Mouse (Mus musculus): Measurements from ENCODE around the gene Bche. TPM values are rescaled to one million over a fixed set of nuclear protein-coding genes. Genes with fewer than 3 reads are reported as not detected.

Bche gene
- polyA plus RNA-seq, 1 experiment = 0.94 TPM

- Histone ChIP-seq H3K27ac (ENCODE audit: insufficient read depth, low read depth, low read length) (no peak overlapping the region), H3K4me1 (ENCODE audit: control insufficient read depth, insufficient read depth, low read length) (no peaks in the 10 kb centered on the region), H3K27me3 (replicated peaks; ENCODE audit: control insufficient read depth, insufficient read depth, low read length) (no peaks in the 10 kb centered on the region), H3K36me3 (ENCODE audit: control insufficient read depth, insufficient read depth, low read length) (no peaks in the 10 kb centered on the region), H3K4me3 (ENCODE audit: insufficient read depth, low read depth, low read length) (no peak overlapping the region)
- TF ChIP-seq CTCF (conservative IDR thresholded peaks at IDR 0.05; ENCODE audit: insufficient read depth, insufficient read length, low read depth, low read length) (no peak), POLR2A (IDR thresholded peaks at IDR 0.05; ENCODE audit: low read depth, low read length) (no peak)
- WGBS = 95% methylated on average over 3 of the region's 3 CpGs
- DNase-seq = no peak
Measured at GRCm38 (mm10) chr3:73667245-73668131, 40.7 kb downstream of the Bche start.

GRCm38 (mm10) chr3:73650281-73650680 is 57.9 kb downstream of the Bche start:
- Histone ChIP-seq H3K4me1 (ENCODE audit: control insufficient read depth, insufficient read depth, low read length) (no peaks in the 10 kb centered on the region), H3K27ac (ENCODE audit: insufficient read depth, low read depth, low read length) (no peak overlapping the region), H3K27me3 (replicated peaks; ENCODE audit: control insufficient read depth, insufficient read depth, low read length) (no peaks in the 10 kb centered on the region), H3K4me3 (ENCODE audit: insufficient read depth, low read depth, low read length) (no peak overlapping the region), H3K36me3 (ENCODE audit: control insufficient read depth, insufficient read depth, low read length) (no peaks in the 10 kb centered on the region)
- TF ChIP-seq POLR2A (IDR thresholded peaks at IDR 0.05; ENCODE audit: low read depth, low read length) = no peak
- no peak for TF ChIP-seq CTCF (conservative IDR thresholded peaks at IDR 0.05; ENCODE audit: insufficient read depth, insufficient read length, low read depth, low read length)
- DNase-seq = no peak

GRCm38 (mm10) chr3:73647064-73647463 is 61.2 kb downstream of the Bche start:
- no peaks in the 10 kb centered on the region for H3K36me3 ChIP-seq (ENCODE audit: control insufficient read depth, insufficient read depth, low read length)
- no peaks in the 10 kb centered on the region for H3K27me3 ChIP-seq (replicated peaks; ENCODE audit: control insufficient read depth, insufficient read depth, low read length)
- H3K4me3 ChIP-seq (ENCODE audit: insufficient read depth, low read depth, low read length) = no peak overlapping the region
- 84% methylated on average over 2 of the region's 2 CpGs for WGBS
- DNase-seq = no peak
- no peak overlapping the region for H3K27ac ChIP-seq (ENCODE audit: insufficient read depth, low read depth, low read length)
- H3K4me1 ChIP-seq (ENCODE audit: control insufficient read depth, insufficient read depth, low read length) = no peaks in the 10 kb centered on the region
- no peak for TF ChIP-seq POLR2A (IDR thresholded peaks at IDR 0.05; ENCODE audit: low read depth, low read length)

GRCm38 (mm10) chr3:73611421-73611820 is 96.8 kb downstream of the Bche start:
- WGBS = 77% methylated on average over 2 of the region's 2 CpGs
- no peaks in the 10 kb centered on the region for H3K36me3 ChIP-seq (ENCODE audit: control insufficient read depth, insufficient read depth, low read length)
- no peaks in the 10 kb centered on the region for H3K27me3 ChIP-seq (replicated peaks; ENCODE audit: control insufficient read depth, insufficient read depth, low read length)
- no peak for DNase-seq
- H3K27ac ChIP-seq (ENCODE audit: insufficient read depth, low read depth, low read length) = no peak overlapping the region
- TF ChIP-seq POLR2A (IDR thresholded peaks at IDR 0.05; ENCODE audit: low read depth, low read length) (no peak), CTCF (conservative IDR thresholded peaks at IDR 0.05; ENCODE audit: insufficient read depth, insufficient read length, low read depth, low read length) (no peak)
- no peak overlapping the region for H3K4me3 ChIP-seq (ENCODE audit: insufficient read depth, low read depth, low read length)
- H3K4me1 ChIP-seq (ENCODE audit: control insufficient read depth, insufficient read depth, low read length) = no peaks in the 10 kb centered on the region

- Histone ChIP-seq H3K27ac (ENCODE audit: insufficient read depth, low read depth, low read length) (no peak overlapping the region), H3K36me3 (ENCODE audit: control insufficient read depth, insufficient read depth, low read length) (no peaks in the 10 kb centered on the region), H3K4me1 (ENCODE audit: control insufficient read depth, insufficient read depth, low read length) (no peaks in the 10 kb centered on the region), H3K27me3 (replicated peaks; ENCODE audit: control insufficient read depth, insufficient read depth, low read length) (no peaks in the 10 kb centered on the region), H3K4me3 (ENCODE audit: insufficient read depth, low read depth, low read length) (no peak overlapping the region)
- TF ChIP-seq POLR2A (IDR thresholded peaks at IDR 0.05; ENCODE audit: low read depth, low read length) (no peak), CTCF (conservative IDR thresholded peaks at IDR 0.05; ENCODE audit: insufficient read depth, insufficient read length, low read depth, low read length) (no peak)
- 71% methylated on average over 3 of the region's 5 CpGs for WGBS
- no peak for DNase-seq
Measured at GRCm38 (mm10) chr3:73591757-73592533, 116.3 kb downstream of the Bche start.

Measured in kidney, adult 2 months (tissue).